Mouse (Mus musculus) left cerebral cortex, postnatal 25 days (tissue): ENCODE measurements around the gene Clmn. TPM values are rescaled to one million over a fixed set of nuclear protein-coding genes. Genes with fewer than 3 reads are reported as not detected.

ENCODE experiments used
- DNase-seq, 2 experiments: peaks; one replicate each; pipeline ENCODE4 v3.0.0; 2022; ENCODE audit warnings: low spot score in 2 of 2, mixed read lengths in 1 of 2
- intact Hi-C: fragments of 180-260 bp; cut with DNase I; formaldehyde crosslinking; loops from one replicate; pipeline ENCODE4 v1.15.1; 2025
- total RNA-seq, 2 experiments: library from RNA; stranded (reverse); gene quantifications; 2 replicates each; pipeline ENCODE4 v1.2.3; 2021

The Clmn gene
- total RNA-seq, 2 experiments from 2014 or later = 41.3 to 43.0 TPM

DNA sequence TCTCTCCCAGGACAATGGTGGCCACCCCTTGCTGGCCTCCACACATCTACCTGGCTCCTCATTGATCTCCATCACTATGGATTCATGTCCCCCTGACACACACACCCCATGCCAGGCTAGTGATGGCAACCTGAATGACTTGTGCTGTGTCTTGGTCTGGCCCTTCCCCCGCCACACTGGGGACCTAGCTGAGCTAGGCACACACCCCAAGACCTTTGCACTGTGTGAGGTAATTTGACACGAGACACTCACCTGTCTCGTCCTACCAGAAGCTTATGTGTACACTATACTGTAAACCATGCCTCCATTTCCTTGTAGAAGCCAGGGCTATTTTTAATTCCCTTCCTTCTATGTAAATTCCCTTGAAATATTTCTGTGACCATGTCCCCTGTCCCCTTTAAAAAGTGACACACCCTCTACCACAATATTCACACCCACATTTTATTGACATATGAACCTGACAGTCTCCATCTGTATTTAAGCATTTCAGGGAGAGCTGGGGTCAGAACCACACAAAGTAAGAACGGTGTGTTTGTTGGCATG is 16.7 kb upstream of the Clmn start:
- intact Hi-C loops = no loop called here
- no peak for DNase-seq

DNA sequence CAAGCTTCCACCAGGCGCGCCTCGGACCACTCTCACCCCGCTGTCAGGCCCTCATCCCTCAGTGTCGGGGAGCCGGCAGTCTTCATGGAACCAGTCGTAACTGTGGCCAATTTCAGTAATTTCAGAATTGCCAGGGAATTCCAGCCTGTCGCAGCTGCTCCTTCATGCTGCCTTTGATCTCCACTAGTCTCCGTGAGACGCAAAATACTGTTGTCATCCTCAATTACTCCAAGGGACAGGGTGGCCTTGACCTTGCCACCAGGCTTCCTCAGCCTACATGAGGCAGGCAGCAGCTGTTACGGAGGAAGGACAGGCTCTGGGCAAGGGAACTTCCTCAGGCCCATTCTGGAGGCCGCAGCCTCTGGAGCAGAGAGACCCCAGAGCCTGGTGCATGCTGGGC is 15.5 kb upstream of the Clmn start:
- DNase-seq = no peak
- intact Hi-C loops = no loop called here

DNA sequence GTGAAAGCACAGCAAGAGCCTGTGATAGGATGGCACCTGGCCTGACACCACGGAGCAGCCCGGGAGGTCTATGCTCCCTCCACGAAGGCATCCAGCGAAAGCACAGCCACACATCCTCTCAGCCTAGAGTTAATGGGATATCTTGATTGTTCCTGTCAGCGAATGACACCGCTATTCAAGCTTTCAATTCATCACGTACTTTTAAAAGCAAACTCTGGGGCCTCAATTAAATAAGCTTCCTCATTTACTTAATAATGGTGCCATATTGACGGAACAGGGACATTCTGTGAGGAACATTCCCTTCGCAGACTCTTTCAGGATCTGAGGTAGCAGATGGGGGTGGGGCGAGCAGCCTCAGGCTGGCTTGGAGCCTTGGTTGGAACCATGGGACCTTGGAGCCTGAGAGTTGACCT is 14.7 kb upstream of the Clmn start:
- no peak for DNase-seq
- intact Hi-C loops = no loop called here

DNA sequence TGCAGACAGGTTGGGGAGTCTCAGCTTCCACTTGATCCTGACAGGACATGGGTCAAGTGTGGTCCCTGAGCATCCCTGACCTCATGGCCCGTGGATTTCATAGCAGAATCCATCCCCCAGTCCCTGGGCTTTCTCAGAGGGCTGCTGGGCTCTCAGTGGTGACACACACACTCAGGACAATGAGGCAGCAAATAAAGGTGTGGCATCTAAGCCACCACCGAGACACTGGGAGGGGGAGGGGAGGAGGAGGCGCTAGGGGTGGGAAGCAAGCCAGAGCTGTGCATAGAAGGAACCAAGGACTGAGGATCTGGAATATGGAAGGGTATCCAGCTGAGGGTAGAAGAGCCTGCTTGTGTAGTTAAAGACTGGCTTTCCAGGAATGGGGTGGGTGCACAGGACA is 11.2 kb upstream of the Clmn start:
- DNase-seq = no peak
- intact Hi-C loops = no loop called here

DNA sequence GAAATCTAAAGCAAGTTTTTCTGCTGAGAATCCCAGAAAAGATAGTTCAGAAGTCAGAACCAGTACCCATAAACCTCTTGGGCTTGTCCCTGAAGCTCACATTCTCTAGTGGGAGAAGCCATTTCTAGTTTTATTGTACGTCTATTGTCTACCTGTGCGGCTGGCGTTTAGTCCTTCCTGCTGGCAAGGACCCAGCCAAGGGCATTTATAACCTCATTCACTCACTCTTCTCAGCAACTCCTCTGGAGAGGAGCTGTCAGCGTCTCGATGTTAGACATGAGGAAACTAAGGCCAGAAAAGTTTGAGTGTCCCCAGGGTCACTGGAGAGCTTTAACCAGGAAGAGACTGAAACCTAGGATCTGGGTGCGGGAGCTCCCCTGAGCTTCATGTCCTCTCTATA is 7.1 kb upstream of the Clmn start:
- no peak for DNase-seq
- intact Hi-C loops = no loop called here

DNA sequence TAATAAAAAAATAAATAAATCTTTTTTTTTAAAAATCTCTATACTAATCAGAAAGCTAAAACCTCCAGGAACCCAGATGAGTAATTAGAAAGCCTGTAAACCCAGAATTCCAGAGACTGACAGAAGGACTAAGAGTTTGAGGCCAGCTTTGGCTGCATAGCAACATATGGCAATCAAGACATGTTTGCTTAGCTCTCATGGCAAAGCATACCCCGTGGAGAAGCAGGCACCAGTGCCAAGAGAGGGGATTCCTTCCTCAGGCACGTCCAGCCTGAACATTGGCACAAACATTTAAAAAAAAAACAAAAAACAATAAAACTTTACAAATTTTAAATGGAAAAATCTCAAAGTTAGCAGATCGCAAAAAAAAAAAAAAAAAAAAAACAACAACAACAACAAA is 4.9 kb upstream of the Clmn start:
- DNase-seq = no peak
- intact Hi-C loops = no loop called here

DNA sequence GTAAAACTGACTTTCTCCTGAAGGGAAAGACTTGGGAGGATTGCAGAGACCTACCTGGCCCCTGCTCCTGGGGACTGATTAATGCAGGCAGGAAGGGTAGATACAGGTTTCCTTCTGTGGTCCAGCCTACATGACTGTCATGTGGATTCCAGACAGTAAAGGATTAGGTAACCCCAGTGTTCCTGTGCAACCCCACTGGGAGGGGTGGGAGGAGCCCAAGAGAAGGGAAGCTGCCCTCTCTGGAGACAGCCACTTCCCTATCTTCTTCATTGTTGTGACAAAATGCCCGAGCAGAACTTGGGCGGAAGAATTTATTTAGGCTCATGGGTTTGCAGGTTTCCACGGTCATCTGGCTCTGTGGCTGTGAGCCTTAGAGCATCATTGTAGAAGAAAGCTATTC is 3.6 kb upstream of the Clmn start:
- DNase-seq = no peak
- intact Hi-C loops = no loop called here

DNA sequence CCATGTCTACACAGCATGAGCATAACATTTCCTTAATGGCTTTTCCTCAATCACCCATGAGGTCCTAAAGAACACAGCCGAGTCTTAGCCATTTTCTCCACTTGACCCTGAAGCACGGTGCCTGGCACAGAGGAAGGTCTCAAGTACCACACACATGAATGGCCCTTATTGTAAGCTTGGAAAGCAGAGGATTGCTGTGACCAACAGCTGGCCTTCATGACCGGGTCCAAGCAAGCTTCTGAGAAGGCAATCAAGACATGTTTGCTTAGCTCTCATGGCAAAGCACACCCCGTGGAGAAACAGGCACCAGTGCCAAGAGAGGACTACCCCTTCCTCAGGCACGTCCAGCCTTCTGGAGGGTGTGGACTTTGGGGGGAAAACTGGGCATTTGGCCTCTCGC is 3.0 kb upstream of the Clmn start:
- intact Hi-C loops = no loop called here
- DNase-seq = no peak

DNA sequence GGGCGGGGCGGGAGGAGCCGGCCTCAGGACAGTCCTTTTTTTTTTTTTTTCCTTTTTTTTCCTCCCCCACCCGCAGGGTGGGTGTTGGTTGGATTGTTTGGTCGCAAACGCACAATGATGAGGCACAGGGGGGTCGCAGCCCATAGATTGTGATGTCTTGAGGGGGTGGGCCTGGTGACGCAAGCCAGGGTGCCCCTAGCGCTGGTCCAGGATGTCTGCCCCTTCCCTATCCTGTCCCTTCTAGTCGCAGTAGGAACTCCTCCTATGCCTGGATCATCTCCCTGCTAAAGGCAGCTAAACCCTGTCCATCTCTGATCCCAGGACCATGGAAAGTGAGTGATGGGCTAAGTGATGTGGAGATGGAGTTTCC is 275 bp upstream of the Clmn start:
- no peak for DNase-seq
- intact Hi-C loops = loop anchor here (2.0 kb wide), 1 partner anchor 48 kb away; no protein-coding TSS in a partner anchor

DNA sequence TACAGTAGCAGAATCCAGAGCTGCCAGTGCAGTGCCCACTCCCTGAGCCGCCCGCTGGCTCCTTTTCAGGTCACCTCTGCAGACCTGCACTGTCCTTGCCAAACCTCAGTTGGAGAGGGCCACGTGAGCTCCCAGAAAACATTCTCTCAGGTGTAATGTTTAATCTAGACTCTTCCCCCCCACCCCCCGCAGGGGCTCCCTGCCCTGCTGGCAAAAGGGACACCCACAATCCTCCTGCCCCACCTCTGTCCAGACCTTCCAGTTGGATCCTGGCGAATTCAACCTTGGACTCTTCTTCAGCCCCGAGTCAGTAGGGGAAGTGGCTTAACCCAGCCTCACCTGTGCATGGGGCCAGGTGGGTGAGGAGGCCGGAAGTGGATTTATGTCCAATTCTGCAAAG is 1.2 kb downstream of the Clmn start:
- intact Hi-C loops = loop anchor here (2.0 kb wide), 1 partner anchor 49 kb away; no protein-coding TSS in a partner anchor
- DNase-seq = no peak

DNA sequence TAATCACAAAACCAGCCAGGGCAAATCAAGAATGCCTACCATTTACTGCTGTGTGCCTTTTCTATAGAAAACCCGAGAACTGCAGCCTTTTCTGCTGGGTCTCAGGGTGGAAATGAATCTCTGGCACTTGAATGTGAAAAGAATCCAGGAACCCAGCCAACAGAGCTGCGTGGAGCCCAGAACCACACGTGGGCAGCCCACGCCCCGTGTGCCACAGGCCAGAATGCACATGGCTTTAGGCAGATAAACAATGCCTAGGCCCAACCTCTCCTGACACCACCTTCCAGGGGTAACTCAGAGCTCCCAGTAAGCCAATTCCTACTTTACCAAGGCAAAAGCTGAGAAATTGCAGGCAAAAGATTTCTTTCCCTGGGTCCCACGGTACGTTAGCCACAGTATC is 5.7 kb downstream of the Clmn start:
- peak; percentile 48 to 73 for DNase-seq
- intact Hi-C loops = no loop called here

DNA sequence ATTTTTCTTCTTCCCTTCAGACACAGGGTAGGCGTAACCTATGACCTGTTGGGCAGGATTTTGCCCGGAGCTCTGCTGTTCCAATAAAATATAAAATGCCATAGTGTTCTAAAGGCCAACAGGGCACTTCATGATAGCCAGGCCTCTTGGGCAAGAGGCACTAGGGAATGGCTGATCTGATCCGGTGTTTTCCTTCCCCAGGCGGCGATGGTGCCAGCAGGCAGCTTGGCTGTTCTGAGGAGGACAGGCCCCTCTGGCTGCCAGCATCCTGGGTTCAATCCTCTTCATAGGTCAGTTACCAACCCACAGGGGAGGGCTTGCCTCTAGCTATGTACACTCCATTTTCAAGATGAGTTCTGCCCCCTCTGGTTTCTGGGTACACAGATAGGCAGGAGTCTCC is 6.1 kb downstream of the Clmn start:
- DNase-seq = no peak
- intact Hi-C loops = no loop called here

DNA sequence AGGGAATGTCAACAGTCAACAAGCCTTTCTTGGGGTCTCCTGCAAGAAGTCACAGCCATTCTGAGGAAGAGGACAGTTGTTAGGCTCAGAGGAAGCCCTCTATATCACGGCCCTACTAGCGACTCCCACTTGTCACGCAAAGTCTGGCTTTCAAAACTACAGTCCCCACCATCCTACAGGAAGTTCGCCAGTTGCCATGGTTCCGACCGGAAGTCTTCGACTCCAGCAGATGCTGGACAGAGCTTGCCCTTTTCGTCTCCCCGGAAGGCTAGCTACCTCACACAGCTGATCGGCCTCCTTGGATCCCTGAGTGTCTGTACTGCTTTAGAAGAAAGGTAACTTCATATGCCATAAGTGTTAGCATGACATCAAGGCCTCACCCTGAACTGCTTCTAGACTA is 7.3 kb downstream of the Clmn start:
- intact Hi-C loops = no loop called here

DNA sequence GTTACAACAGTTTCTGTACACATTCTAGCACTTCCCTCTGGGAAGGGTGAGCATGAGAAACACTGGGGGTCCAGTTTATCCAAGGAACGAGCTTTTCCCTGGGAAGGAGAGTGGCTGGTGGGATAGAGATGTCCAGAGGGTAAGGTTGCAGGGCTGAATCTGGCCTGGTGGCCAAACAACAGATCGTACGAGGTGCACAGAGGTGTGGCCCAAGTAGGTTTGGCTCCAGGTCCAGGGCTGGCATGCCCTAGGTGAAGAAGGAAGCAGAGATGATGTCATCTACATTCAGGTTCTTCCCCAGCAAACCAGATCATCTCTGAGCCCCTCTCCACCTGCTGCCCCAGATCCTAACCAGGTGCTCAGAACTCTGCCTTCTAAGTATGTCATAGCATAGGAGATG is 8.3 kb downstream of the Clmn start:
- no peak for DNase-seq
- intact Hi-C loops = no loop called here

More for the DNA sequence above, 7.3 kb downstream of the Clmn start:
- DNase-seq = no peak

DNA sequence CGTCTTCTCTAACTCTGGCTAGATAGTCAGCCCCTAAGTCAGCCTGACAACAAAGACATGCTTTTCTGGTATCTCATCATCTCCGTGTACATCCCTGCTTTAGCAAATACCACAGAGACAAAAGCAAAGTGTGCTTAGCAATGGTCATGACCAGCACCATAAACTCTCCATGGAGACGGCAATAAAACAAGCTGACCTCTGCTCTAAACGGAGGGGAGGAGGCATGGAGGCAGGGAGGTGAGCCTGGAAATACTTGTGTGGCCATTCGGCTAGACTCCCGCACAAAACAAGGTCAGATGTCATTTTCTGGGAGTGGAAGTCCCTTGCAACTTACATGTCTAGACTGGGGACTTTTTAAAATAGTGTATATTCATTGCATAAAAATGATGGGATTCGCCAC is 9.3 kb downstream of the Clmn start:
- intact Hi-C loops = no loop called here

DNA sequence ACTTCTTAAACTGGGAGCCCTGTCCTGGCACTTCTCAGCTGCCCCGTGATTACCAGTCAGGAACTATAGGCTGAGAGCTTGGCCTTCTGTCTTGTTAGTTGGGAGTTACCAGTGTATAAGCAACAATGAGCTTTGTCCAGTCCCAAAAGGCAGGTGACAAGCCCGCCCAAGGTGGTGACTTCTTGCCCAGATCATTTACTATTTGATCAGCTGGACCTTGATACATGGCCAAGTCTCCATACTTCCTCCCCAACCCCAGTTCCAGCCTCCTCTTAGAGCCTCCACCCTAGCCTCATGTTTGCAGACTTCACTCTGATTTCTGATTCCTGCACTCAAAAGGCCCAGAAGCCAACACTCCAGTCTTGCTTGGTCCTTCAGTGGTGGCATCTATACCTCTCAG is 10.1 kb downstream of the Clmn start:
- intact Hi-C loops = no loop called here
- DNase-seq = no peak

More for the DNA sequence above, 9.3 kb downstream of the Clmn start:
- no peak for DNase-seq

DNA sequence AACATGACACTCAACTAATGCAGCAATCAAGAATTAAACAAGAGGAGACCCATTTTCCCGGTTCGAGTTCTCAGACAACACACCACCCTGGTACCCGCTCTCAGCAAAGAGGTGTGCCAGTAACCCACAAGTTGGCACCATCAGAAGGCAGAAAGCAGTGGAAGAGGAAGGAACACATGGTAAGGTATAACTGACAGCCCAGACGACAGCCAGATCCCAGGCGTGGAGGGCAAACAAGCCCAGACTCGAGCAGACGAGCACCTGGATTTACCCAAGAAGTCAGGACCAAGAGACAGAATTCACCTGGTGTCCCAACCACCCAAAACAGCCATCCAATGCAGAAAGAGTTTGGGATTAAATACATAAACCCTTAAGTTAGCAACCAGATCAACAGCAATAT is 11.5 kb downstream of the Clmn start:
- no peak for DNase-seq
- intact Hi-C loops = no loop called here

DNA sequence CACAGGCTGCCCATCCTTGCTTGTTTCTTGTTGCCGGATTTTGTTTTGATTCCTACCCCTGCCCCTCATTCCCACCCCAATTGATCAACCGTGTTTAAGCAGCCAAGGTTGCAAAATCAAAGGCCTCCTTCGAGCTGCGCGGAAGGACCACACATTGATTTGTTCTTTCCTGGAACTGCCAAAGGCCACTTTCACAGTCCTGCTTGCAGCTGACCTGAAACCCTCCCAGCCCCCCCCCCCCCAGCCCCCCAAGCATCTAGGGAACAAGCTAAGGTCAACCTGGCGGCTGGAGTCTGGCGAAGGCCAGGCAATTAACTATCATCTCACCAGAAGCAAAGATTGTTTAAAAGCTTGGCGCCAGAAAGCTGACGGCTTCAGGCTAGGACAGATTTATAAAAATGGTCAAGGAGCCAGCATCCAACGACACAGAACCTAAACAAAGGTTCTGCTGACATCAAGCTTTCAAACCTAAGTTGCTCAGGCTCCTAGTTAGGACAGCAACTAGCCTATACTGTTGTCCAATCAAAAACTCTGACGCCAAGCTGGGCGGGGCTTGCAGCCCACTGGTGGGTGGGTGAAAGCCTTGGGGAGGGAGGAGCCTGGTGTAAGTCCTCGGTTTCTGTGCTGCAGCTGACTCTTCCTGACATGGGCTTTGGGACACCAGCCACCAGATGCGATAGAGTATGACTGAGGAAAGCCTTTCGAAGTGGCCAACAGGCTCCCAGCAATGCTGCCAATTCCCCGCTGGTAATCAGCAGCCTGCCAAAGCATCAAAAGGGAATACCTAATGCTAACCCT is 13.0 kb downstream of the Clmn start:
- intact Hi-C loops = no loop called here
- peak in 1 of 2 experiments; percentile 31 for DNase-seq

DNA sequence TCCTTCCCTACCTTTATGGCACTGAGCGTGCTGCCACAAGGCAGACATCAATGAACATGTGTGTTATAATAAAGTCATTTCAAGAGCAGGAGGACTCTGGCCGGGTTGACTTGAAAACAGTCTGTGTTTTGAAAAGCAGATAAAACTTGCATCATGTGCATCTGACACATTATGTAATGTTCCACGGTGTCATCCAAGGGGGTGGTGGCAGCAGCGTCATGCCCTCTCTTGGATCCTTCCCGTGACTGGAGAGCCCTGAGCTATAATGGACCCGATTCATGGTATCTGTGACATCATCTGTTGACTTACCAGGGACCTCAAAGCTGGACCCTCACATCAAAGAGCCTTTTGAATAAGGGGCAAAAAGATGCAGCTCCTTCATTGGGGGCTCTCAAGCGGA is 14.8 kb downstream of the Clmn start:
- peak in 1 of 2 experiments; percentile 30 for DNase-seq
- intact Hi-C loops = no loop called here

DNA sequence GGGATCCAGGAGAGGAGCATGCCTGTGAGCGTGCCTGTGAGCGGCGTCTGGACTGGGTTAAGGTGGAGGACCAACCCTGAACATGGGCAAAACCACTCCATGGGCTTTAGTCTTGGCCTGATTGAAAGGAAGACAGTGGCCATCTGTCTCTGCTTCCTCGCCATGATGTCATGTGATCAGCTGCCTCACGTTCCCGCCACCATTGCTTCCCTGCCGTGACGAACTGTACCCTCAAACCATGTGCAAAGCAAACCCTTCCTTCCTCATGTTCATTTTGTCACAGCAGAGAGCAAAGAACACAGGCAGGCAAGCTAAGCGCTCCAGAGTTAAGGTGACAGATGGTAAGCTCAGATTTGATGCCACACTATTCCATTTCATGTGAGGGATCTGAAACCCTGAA is 16.2 kb downstream of the Clmn start:
- intact Hi-C loops = loop anchor here (10.0 kb wide), 1 partner anchor 176 kb away; no protein-coding TSS in a partner anchor
- no peak for DNase-seq

DNA sequence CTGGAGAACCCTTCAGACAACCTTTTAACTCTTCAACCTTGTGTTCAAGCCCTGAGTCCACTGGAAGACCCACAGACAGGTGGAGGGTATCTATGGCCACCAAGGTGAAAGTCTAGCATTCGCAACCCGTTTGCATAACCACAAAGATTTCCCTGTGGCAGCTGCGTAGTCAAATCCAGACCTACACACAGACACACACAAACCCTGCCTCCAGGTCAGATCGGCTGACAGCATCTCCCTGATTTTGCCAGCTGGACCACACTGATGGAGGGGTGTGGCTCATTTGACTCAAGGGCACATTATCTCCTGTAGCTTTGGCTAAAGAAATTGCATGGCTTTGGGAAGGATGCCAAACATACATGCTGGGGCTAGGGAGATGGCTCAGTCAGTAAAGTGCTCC is 17.6 kb downstream of the Clmn start:
- intact Hi-C loops = loop anchor here (10.0 kb wide), 1 partner anchor 178 kb away; no protein-coding TSS in a partner anchor
- no peak for DNase-seq
